Mouse (Mus musculus): ENCODE results near the gene Ppfibp1.

The Ppfibp1 gene

DNA sequence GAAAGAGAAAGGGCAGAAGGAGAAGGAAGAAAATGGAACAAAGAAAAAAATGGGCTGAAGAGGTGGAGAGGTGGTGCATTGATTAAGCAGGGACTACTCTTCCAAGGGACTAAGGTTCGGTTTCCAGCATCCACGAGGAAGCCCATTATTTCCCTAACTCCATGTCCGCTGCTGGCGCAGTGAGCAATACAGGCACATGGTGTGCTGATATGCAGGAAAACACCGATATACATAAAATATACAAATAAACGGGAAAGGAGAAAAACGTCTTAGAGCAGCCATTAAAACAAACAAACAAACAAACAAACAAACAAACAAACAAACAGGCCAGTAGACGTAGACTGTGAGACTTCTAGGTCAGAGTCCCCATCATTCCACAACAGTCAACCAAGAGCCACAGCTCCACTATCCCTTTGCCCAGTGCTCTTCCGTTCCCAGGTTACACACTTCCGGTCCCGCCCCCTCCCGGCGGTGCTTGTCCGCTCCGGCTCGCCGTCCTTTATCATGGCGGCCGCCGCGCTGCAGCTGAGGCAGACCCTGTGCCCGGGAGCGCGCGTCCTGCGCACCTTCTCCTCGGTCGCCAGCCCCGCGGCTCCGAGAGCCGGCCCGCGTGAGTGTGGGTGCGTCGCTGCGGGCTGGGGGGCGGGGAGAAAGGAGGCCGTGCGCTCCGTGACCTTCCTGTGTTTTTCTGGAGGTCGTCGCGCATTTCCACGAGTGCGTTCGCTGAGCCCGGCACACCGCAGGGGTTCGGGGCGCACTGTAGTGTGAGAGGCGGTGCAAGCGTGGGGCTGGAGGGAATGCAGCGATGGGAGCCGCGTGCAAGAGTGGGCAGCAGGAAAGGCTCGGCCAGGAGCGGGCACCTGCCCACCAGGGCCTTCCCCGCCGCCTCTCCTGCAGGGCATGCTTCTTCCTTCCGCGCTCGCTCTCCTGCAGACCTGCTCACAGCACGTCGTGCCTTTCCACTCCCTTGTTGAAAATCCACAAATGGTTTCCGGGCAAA, 154.3 kb downstream of the Ppfibp1 start, which contains the start of gene Mrps35:
TSS of gene Mrps35 (plus strand) at position 474 of the 1,000 bp plus-strand sequence.
- peak; percentile 80 for DNase-seq (ENCODE audit: low spot score)

DNA sequence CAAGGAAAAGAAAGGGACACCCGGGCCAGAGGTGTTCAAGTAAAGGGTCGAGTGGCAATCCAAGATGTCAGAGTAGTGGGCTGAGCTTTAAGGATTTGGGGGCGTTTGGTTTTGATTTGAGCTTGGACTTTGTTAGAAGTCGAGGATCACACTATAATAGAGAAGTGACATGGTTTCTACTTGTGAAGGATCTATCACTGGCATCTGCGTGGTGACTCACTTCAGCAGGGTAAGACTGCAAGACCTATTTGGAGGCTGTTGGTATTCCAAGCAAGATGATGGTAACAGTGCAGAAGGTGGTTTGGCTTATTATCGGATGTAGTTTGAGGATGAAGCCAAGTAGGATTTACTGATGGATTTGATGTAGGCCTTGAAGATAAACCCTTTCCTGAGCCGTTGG, 155.3 kb downstream of the Ppfibp1 start:
- no peak for DNase-seq (ENCODE audit: low spot score)

DNA sequence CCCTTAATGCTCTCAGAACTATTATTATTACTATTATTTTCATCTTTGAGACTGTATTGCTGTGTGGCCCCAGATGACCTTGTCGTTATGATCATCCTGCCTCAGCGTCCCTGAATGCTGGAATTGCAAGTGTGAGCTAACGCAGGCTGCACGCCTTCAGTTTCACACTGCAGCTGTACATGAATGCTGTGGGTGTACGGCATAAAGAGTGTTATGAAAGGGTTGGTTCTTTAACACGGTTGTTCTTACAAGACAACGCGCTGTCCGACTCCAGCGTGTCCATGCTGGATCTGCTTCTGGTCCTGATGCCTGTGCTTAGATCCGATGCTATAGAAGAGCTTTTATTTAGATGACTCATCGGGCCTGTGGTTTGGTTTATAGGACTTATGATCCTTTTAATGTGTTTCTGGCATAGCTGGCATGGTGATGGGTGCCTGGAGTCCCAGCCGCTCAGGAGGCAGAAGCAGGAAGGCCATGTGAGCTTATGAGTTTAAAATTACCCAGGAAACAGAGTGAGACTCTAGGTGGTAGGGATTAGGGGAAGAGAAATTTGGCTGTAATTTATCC, 161.0 kb downstream of the Ppfibp1 start:
- no peak for DNase-seq (ENCODE audit: low spot score)

DNA sequence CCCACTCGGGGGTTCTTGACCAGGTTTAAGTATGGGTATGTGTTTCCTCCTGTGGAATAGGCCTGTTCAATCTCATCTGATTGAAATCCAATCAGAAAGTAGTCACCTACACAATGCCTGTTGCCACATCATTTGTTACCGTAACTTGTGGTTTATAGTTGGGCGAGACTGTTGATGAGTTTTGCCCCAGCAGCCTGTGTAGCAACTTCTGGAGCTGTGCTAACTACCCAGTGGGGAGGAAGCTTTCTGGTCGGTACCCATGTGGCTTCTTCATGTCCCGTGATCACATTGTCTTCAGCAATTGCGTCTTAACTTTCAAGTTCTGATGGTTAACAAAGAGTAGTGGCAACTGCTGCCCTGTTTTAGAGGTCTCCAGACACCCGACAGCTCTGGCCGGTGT, 163.4 kb downstream of the Ppfibp1 start:
- no peak for DNase-seq (ENCODE audit: low spot score)

DNA sequence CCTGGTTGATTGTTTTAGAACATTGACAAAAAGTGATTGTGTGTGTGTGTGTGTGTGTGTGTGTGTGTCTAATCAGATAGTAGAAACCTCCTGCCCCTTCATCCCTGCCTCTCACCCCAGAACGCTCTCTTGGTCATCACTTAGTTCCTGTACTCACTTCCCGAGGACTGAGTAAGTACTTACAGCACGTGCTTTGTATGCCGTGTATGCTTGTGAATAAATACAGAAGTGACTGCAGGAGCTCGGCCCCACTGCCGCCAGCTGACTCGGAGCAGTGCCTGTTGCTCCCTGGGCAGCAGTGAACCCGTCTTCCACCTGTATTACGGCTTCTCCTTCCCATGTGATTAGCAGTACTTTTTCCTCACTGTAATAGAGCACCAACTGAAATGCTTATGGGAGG, 164.2 kb downstream of the Ppfibp1 start:
- DNase-seq (ENCODE audit: low spot score) = no peak

DNA sequence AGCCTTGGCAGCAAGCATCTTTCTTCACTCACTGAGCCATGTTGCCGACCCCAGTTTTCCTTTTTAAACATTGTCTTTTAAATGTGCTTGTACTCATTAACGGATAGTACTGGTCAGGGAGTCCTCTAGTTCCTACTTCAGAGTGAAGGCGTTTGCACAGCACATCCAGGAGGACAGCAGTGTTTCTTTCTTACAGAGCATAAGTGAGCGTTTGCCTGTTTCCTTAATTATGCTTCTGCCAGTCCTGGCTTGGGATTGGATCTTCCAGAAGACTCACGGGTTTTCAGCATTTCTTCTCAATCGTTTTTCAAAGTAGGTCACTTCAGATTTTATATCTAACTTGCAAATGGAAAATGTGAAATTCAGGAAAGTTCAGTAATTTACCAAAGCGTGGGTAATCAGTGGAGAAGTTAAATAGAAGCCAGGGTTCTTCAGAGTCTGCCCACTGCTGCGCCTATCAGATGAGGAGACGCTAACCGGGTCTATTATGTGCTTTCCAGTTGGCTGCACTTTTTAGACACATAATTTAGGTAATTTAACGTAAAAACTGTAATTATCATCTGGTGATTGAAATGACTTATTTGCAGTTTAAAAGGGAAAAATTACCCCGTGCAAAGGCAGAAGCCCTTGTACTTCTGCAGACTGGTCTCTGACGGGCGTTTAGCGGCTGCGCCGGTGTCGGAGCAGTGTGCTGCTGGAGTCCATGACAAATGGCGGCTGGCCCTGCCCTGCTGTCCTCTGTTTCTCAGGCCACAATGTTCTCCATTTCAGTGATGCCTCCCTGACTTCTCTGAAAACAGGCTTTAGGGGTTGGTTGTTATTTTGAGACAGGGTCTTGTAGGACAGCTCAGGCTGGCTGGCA, 165.7 kb downstream of the Ppfibp1 start:
- DNase-seq (ENCODE audit: low spot score) = no peak

DNA sequence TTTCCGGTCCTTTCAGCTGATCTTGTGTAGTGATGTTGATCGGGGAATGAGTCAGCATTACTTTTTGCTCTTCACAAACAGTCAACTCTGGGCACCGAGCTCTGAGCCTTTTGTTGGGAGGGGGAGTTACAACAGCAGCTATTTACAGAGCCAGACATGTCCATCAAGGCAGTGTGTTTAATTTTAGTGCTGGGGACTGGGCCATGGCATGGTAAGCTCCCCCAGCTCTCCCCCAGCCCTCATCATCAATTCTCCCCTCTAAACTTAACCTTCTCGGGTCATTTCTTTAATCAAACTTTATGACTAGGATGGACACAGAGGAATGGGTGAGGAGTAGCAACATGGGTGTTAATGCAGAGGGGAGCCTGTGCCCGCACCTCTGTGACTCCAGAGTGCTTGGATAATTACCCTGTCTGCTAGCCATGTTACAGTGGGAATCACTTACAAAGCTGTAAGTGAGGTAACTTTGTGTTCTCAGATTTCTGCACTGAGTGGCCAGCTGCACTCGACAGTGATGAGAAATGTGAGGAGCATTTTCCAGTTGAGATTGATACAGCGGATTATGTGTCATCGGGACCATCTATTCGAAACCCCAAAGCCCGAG, 167.2 kb downstream of the Ppfibp1 start:
- DNase-seq (ENCODE audit: low spot score) = no peak

DNA sequence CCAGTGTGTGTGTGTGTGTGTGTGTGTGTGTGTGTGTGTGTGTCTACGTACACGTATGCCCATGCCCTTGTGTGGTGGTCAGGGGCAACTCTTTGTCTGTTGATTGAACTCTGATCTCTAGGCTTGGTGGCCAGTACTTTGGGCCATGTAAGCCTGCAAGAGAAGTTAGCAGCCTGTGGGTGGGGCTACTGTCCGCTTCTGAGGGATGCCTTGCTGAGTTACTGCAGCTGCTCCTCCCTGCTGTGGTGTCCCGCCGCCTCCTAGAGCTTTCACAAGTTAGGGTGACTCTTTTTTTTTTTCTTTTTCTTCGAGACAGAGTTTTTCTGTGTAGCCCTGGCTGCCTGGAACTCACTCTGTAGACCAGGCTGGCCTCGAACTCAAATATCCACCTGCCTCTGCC, 171.0 kb downstream of the Ppfibp1 start:
- DNase-seq (ENCODE audit: low spot score) = no peak

DNA sequence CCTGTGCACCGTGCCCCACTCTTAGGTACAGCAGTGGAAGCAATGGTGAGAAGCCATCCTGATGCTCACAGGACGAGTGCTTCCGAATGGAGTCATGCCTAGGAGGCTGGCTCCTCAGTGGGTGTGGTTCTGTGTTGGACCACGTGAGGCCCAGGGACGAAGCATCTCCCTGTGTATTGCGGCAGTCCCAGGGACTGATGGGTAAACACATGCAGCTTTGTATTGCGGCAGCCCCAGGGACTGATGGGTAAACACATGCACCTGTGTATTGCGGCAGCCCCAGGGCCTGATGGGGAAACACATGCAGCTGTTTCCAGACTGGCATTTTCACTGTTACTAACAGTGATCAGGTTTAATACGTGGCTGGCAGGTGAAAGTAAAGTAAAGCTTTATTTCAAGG, 173.3 kb downstream of the Ppfibp1 start:
- DNase-seq (ENCODE audit: low spot score) = no peak

DNA sequence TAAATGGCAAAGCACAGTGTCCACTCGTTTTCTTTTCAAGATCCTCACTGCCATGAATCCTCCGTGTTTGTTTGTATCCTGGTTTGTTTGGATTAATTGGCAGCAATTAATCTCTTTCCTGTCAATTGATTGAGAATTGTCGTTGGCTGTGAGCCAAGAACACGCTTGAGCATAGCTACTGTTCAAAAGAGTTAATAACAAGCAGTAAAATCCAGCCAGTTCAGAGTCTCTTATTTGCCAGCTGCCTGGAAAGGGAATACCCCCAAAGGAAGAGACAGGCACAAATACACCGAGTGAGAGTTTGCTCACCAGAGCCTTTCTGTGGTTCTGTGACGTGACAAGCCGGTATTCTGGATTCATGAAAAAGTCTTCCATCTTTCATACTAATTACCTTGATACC, 173.7 kb downstream of the Ppfibp1 start:
- no peak for DNase-seq (ENCODE audit: low spot score)

DNA sequence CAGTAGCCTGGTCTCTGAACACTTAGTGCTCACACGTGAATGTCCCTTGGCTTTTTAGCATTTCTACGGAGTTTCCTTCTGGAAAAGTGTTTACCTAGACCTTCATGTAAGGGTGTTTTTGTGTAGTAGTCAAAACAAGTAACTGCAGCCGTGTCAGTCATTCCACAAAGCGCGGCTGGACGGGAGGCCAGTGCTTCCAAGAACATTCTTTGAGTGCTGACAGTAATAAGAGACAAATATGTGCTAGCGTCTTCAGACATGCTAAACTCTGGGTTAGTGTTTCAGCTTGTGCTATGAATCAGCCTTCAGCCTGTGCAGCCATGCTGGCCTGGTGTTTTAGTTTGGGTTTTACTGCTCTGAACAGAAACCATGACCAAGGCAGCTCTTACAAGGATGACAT, 174.4 kb downstream of the Ppfibp1 start:
- no peak for DNase-seq (ENCODE audit: low spot score)

DNA sequence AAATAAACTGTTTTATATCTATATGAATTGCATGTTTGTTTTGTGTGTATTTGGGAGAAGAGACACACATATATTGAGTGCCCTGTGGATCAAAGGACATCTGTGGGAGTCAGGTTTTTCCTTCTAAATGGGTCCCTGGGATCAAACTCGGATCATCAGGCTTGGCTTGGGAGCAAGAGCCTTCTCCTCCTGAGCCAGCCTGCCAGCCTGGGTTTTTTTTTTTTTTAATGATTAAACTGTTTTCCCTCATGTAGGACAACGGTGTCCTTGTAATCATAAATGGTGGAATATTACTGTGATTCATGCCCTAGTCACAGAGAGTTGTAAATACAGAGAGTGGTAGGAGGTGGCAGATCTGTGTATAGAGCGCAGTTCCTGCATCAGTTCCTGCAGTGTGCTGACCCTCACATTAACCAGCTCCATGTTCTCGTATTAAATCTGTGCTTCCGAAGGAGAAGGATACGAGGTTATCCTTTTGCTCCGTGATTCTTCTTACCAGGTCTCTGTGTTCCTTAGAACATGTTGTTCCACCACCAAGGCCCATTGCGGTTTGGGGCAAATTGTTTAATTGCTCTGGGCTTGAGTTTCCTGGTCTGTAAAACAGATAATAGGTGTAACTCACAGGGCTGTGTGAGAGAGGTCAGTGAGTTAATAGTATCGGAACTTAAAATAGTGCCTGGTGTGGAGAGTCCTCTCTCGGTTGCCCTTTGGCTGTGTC, 176.1 kb downstream of the Ppfibp1 start:
- no peak for DNase-seq (ENCODE audit: low spot score)

DNA sequence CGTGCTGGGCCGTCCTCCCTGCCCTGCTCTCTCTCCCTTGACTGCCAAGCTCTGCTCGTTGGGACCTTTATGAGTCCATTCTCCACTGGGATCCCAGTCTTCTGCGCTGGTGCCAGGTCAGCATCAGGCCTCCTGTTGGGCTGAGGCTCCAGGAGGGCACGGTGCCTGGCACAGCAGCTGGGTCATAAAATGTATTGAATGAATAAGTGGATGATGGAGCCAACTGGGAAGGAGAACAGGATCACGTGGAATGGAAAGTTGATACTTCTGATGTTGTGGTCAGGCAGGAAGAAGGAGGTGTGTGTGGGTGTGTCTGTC, 176.6 kb downstream of the Ppfibp1 start:
- DNase-seq (ENCODE audit: low spot score) = no peak

DNA sequence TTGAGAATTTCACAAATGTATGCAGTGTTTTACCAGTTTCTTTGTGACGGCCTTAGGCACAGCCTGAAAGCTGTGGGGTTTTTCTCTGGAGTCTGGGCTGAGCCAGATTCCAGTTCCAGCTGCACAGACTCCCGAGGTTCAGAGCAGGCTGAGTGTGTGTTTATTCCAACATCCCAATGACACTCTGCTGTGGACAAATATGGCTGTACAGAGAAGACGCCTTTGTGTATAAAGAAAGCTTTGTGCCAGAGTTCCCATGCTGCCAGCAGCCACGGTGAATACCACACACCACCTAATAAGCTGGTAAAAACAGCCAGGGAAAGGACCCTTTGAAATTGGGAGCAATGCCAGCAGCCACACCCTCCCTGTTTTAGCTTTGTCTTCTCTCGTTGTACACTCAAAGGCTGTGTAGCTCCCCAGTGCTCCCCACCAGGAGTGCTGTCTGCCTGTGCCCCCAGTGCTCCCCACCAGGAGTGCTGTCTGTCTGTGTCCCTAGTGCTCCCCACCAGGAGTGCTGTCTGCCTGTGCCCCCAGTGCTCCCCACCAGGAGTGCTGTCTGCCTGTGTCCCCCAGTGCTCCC, 187.6 kb downstream of the Ppfibp1 start:
- DNase-seq (ENCODE audit: low spot score) = no peak

DNA sequence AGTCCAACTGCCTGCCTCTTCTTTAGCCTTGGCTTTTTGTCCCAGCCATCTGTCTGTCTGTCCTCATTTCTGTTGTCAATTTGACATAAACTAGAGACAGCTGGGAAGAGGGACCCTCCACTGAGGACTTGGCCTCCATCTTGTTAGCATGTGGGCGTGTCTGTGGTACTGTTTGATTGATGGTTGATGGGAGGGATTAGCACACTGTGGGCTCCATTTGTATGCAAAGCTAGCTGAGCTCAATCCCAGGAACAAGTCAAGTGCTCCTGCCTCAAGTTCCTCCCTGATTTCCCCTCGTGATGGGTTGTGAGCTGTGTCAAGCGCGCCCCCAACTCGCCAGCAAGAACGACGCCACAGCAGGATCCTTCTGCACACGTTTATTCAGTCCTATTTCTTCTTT, 188.6 kb downstream of the Ppfibp1 start:
- no peak for DNase-seq (ENCODE audit: low spot score)

DNA sequence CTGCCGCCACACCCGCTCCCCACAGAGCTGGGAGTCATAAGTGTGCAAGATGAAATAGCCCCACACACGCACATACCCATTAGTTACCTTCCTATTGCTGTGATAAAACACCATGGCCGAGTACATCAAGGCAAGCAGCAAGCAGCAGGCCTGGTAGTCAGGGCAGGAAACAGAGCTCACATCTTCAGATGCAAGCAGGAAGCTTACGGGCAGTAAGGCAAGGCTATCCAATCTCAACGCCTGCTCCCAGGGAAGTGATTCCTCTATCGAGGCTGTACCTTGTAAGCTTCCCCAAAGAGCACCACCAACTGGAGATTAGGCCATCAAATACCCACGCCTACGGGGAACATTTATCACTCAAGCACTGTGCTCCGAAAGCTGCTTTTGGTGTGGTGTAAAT, 191.6 kb downstream of the Ppfibp1 start:
- no peak for DNase-seq (ENCODE audit: low spot score)
